Mouse (Mus musculus): ENCODE results near the gene Svbp.

GRCm38 (mm10) chr4:119161358-119161757, 33.7 kb upstream of the Svbp start:
- TF ChIP-seq GATA1 (IDR thresholded peaks at IDR 0.05; ENCODE audit: borderline replicate concordance, low read length) (no peak), FLI1 (IDR thresholded peaks at IDR 0.05; ENCODE audit: low read length) (no peak)
